In genomic region chr11:117107837-117108236, GRCm38 (mm10) we compare ENCODE assay signal across 20 mouse cellular contexts. TPM values are rescaled to one million over a fixed set of nuclear protein-coding genes. Genes with fewer than 3 reads are reported as not detected.
DNase-seq lines count a peak whose midpoint lies in the region; ATAC-seq and TF ChIP-seq lines count a peak whose summit lies in the region.
"Had no signal": no experiment of that assay in that cellular context is flagged by ENCODE, and none has a peak within 500 bp of the region (broad histone marks: within the 10 kb centered on the region; RNA-seq: fewer than 3 reads in every experiment).

No protein-coding gene starts in this region.

- H3K27ac ChIP-seq in heart, embryonic 12.5 days (ENCODE audit: poor library complexity, severe bottlenecking) = 0 out of 2 replicates have a peak overlapping the region, but pooled peaks have one; percentile 58
- H3K27ac ChIP-seq in heart, adult 2 months = no peak overlapping the region
- peak overlapping the region; percentile 70 for H3K27ac ChIP-seq in kidney, postnatal 0 days
- peak overlapping the region; percentile 71; the same call in 1 of the 2 replicates for H3K27ac ChIP-seq in embryonic facial prominence, embryonic 13.5 days
- H3K27ac ChIP-seq in embryonic facial prominence, embryonic 15.5 days (replicated peaks) = peak overlapping the region; percentile 77; the same call in 1 of the 2 replicates
- no peak overlapping the region for H3K27ac ChIP-seq in hindbrain, embryonic 14.5 days
- H3K27ac ChIP-seq: neural tube, embryonic 12.5 days had no signal

- H3K79me2 ChIP-seq in heart, adult 2 months (replicated peaks; ENCODE audit: control insufficient read depth, insufficient read depth, low read length) = no peaks in the 10 kb centered on the region

- no peaks in the 10 kb centered on the region for H3K36me3 ChIP-seq in heart, embryonic 12.5 days
- no peaks in the 10 kb centered on the region; the same call in 1 of the 2 replicates for H3K36me3 ChIP-seq in heart, adult 2 months (ENCODE audit: control insufficient read depth, insufficient read depth, low read length)
- no peaks in the 10 kb centered on the region for H3K36me3 ChIP-seq in kidney, postnatal 0 days (ENCODE audit: insufficient read depth, low read length)
- H3K36me3 ChIP-seq in embryonic facial prominence, embryonic 13.5 days = no peaks in the 10 kb centered on the region
- H3K36me3 ChIP-seq in embryonic facial prominence, embryonic 15.5 days = no peaks in the 10 kb centered on the region
- no peaks in the 10 kb centered on the region for H3K36me3 ChIP-seq in hindbrain, embryonic 14.5 days (replicated peaks; ENCODE audit: control insufficient read depth, insufficient read depth)
- H3K36me3 ChIP-seq: hindbrain, embryonic 13.5 days; midbrain, embryonic 12.5 days; neural tube, embryonic 12.5 days had no signal

- TF ChIP-seq CTCF in heart, adult 2 months (IDR thresholded peaks at IDR 0.05) = no peak
- TF ChIP-seq CTCF in kidney, postnatal 0 days (IDR thresholded peaks at IDR 0.05; ENCODE audit: low read depth) = no peak

- intact Hi-C loops in heart, adult 2 months (cut with DNase I) = no loop called here

- 81% methylated on average over 2 of the region's 2 CpGs for WGBS in heart, embryonic 12.5 days
- 92% methylated on average over 2 of the region's 2 CpGs for WGBS in heart, adult 2 months
- 97% methylated on average over 2 of the region's 2 CpGs for WGBS in kidney, postnatal 0 days
- 89% methylated on average over 2 of the region's 2 CpGs for WGBS in embryonic facial prominence, embryonic 13.5 days
- 95% methylated on average over 2 of the region's 2 CpGs for WGBS in embryonic facial prominence, embryonic 15.5 days
- WGBS in hindbrain, embryonic 14.5 days = 96% methylated on average over 2 of the region's 2 CpGs

- DNase-seq in heart, adult 2 months = no peak
- DNase-seq in kidney, postnatal 0 days (ENCODE audit: low spot score) = no peak
- DNase-seq in kidney, postnatal 25 days = no peak
- no peak for DNase-seq in hindbrain, embryonic 14.5 days (ENCODE audit: low spot score)
- DNase-seq in right cerebral cortex, postnatal 25 days = no peak
- DNase-seq: B cell, adult 2 months; right cerebral cortex, adult 18-20 months had no signal

- H3K4me2 ChIP-seq in heart, embryonic 12.5 days = no peak overlapping the region
- no peak overlapping the region for H3K4me2 ChIP-seq in kidney, postnatal 0 days (ENCODE audit: low read length)
- no peak overlapping the region for H3K4me2 ChIP-seq in embryonic facial prominence, embryonic 13.5 days
- no peak overlapping the region for H3K4me2 ChIP-seq in embryonic facial prominence, embryonic 15.5 days (replicated peaks)
- H3K4me2 ChIP-seq in hindbrain, embryonic 14.5 days (replicated peaks) = no peak overlapping the region
- H3K4me2 ChIP-seq: heart, embryonic 11.5 days; hindbrain, embryonic 13.5 days; liver, embryonic 11.5 days; midbrain, embryonic 12.5 days; neural tube, embryonic 12.5 days had no signal

- H3K9ac ChIP-seq in heart, embryonic 12.5 days = no peak overlapping the region
- no peak overlapping the region for H3K9ac ChIP-seq in heart, adult 2 months (ENCODE audit: low read depth, low read length)
- H3K9ac ChIP-seq in kidney, postnatal 0 days (ENCODE audit: low read depth, low read length) = 0 out of 2 replicates have a peak overlapping the region, but pooled peaks have one; percentile 20
- H3K9ac ChIP-seq in embryonic facial prominence, embryonic 13.5 days = no peak overlapping the region
- no peak overlapping the region for H3K9ac ChIP-seq in embryonic facial prominence, embryonic 15.5 days
- no peak overlapping the region for H3K9ac ChIP-seq in hindbrain, embryonic 14.5 days
- H3K9ac ChIP-seq: hindbrain, embryonic 13.5 days; midbrain, embryonic 12.5 days; neural tube, embryonic 12.5 days had no signal

- TF ChIP-seq EP300 in heart, adult 2 months (IDR thresholded peaks at IDR 0.05; ENCODE audit: insufficient read depth, low read depth, low read length) = no peak

- peaks cover 49% of the 10 kb centered on the region for H3K4me1 ChIP-seq in heart, embryonic 12.5 days (replicated peaks)
- H3K4me1 ChIP-seq in heart, adult 2 months (ENCODE audit: control insufficient read depth, insufficient read depth, low read length) = peaks cover 22% of the 10 kb centered on the region
- H3K4me1 ChIP-seq in kidney, postnatal 0 days (replicated peaks; ENCODE audit: insufficient read depth, low read length) = peaks cover 4% of the 10 kb centered on the region; the same call in 1 of the 2 replicates
- H3K4me1 ChIP-seq in embryonic facial prominence, embryonic 13.5 days = peaks cover 31% of the 10 kb centered on the region
- H3K4me1 ChIP-seq in embryonic facial prominence, embryonic 15.5 days = peaks cover 48% of the 10 kb centered on the region
- H3K4me1 ChIP-seq in hindbrain, embryonic 14.5 days (replicated peaks; ENCODE audit: control insufficient read depth, insufficient read depth, low read length) = no peaks in the 10 kb centered on the region

- no peaks in the 10 kb centered on the region for H3K9me3 ChIP-seq in heart, embryonic 12.5 days (replicated peaks)
- H3K9me3 ChIP-seq in kidney, postnatal 0 days (replicated peaks; ENCODE audit: low read length) = no peaks in the 10 kb centered on the region
- H3K9me3 ChIP-seq in embryonic facial prominence, embryonic 13.5 days = no peaks in the 10 kb centered on the region
- no peaks in the 10 kb centered on the region for H3K9me3 ChIP-seq in embryonic facial prominence, embryonic 15.5 days (replicated peaks)
- H3K9me3 ChIP-seq in hindbrain, embryonic 14.5 days (ENCODE audit: control insufficient read depth, low read length) = no peaks in the 10 kb centered on the region
- H3K9me3 ChIP-seq: hindbrain, embryonic 13.5 days; megakaryocyte, embryonic 14.5 days; midbrain, embryonic 12.5 days; neural tube, embryonic 12.5 days had no signal

- ATAC-seq in heart, embryonic 12.5 days (ENCODE audit: insufficient number of reproducible peaks, low FRiP score) = no peak
- no peak for ATAC-seq in kidney, postnatal 0 days (replicated peaks; ENCODE audit: low FRiP score, low read depth)
- no peak for ATAC-seq in embryonic facial prominence, embryonic 13.5 days (ENCODE audit: insufficient number of reproducible peaks, insufficient read depth, low FRiP score, low TSS enrichment, low read depth)
- ATAC-seq in embryonic facial prominence, embryonic 15.5 days (ENCODE audit: insufficient number of reproducible peaks, low FRiP score, low TSS enrichment, low read depth) = no peak
- ATAC-seq in hindbrain, embryonic 14.5 days (ENCODE audit: low FRiP score) = no peak
- ATAC-seq: activated CD4-positive, CD25-positive, alpha-beta regulatory T cell, adult 4 months; forebrain, embryonic 16.5 days; intestine, postnatal 0 days had no signal

- no peak overlapping the region for H3K4me3 ChIP-seq in heart, embryonic 12.5 days
- H3K4me3 ChIP-seq in heart, adult 2 months = no peak overlapping the region
- H3K4me3 ChIP-seq in kidney, postnatal 0 days (replicated peaks; ENCODE audit: low read depth, low read length) = no peak overlapping the region
- H3K4me3 ChIP-seq in embryonic facial prominence, embryonic 13.5 days = no peak overlapping the region
- H3K4me3 ChIP-seq in embryonic facial prominence, embryonic 15.5 days (replicated peaks) = no peak overlapping the region
- no peak overlapping the region for H3K4me3 ChIP-seq in hindbrain, embryonic 14.5 days (replicated peaks; ENCODE audit: low read length)
- H3K4me3 ChIP-seq: hindbrain, embryonic 13.5 days; megakaryocyte, embryonic 14.5 days; midbrain, embryonic 12.5 days; myocyte; neural tube, embryonic 12.5 days had no signal

- TF ChIP-seq POLR2A in heart, adult 2 months (IDR thresholded peaks at IDR 0.05; ENCODE audit: insufficient read depth, low read depth, low read length) = no peak

- H3K27me3 ChIP-seq in heart, embryonic 12.5 days (replicated peaks) = no peaks in the 10 kb centered on the region
- H3K27me3 ChIP-seq in heart, adult 2 months (ENCODE audit: control insufficient read depth, insufficient read depth, low read length) = no peaks in the 10 kb centered on the region
- H3K27me3 ChIP-seq in kidney, postnatal 0 days (ENCODE audit: insufficient read depth, low read length) = no peaks in the 10 kb centered on the region
- no peaks in the 10 kb centered on the region for H3K27me3 ChIP-seq in embryonic facial prominence, embryonic 13.5 days
- H3K27me3 ChIP-seq in embryonic facial prominence, embryonic 15.5 days = no peaks in the 10 kb centered on the region
- H3K27me3 ChIP-seq in hindbrain, embryonic 14.5 days (ENCODE audit: control insufficient read depth, insufficient read depth, low read length) = no peaks in the 10 kb centered on the region
- H3K27me3 ChIP-seq: hindbrain, embryonic 13.5 days; megakaryocyte, embryonic 14.5 days; midbrain, embryonic 12.5 days; neural tube, embryonic 12.5 days had no signal

RNA-seq across cellular contexts. Expression of gene Sec14l1, which starts 7.1 kb away (rescaled TPM):
- polyA plus RNA-seq in heart, embryonic 12.5 days (2016; fragmentation: Nextera tagmentation; extraction: Ambion mirVana) = 53.4 and 56.6 TPM in 2 replicates
- 10 to 100 TPM; 65.4 to 89.5 TPM for total RNA-seq in heart, adult 2 months (2021)
- 71.5 and 83.9 TPM in 2 replicates for polyA plus RNA-seq in heart, adult 2 months (2012; rRNA removed)
- polyA plus RNA-seq in kidney, postnatal 0 days (2015; fragmentation: Nextera tagmentation; extraction: Ambion mirVana) = 87.6 and 93.7 TPM in 2 replicates
- polyA plus RNA-seq in embryonic facial prominence, embryonic 13.5 days (2015; fragmentation: Nextera tagmentation; extraction: Ambion mirVana) = 44.3 and 47.3 TPM in 2 replicates
- 61.4 and 69.3 TPM in 2 replicates for polyA plus RNA-seq in embryonic facial prominence, embryonic 15.5 days (2015; fragmentation: Nextera tagmentation; extraction: Ambion mirVana)
- 41.2 and 41.9 TPM in 2 replicates for polyA plus RNA-seq in hindbrain, embryonic 14.5 days (2014; fragmentation: Nextera tagmentation; extraction: Ambion mirVana)

Comparison
In these comparisons a context has a peak if more than half of its experiments do, and no peak if none do; other contexts are left out.
1. H3K27ac ChIP-seq: peak in heart, embryonic 12.5 days (single experiment), kidney, postnatal 0 days (single experiment), embryonic facial prominence, embryonic 13.5 days (single experiment) and embryonic facial prominence, embryonic 15.5 days (single experiment); none in heart, adult 2 months (single experiment) and hindbrain, embryonic 14.5 days (single experiment).